Mouse (Mus musculus) adrenal gland, adult 18-20 months (tissue): ENCODE measurements around the gene Ptk7. TPM values are rescaled to one million over a fixed set of nuclear protein-coding genes. Genes with fewer than 3 reads are reported as not detected.
A peak's percentile ranks its signal among the peaks of the same experiment; 100 is the strongest.
"Not testable (repeated sequence)": the region's sequence is repeated elsewhere in the genome, so short reads cannot be mapped to it uniquely, and the experiment has no call there.

Source experiments
- DNase-seq, 2 experiments: peaks; one replicate each; pipeline ENCODE4 v3.0.0; 2021 to 2022; ENCODE audit warnings: low spot score in 2 of 2
- total RNA-seq, 2 experiments: library from RNA; stranded (reverse); gene quantifications; 1 replicate in 1 of 2; 2 replicates in 1 of 2; pipeline ENCODE4 v1.2.3; 2021

Gene Ptk7
- total RNA-seq, 2 experiments from 2014 or later = 2.7 to 5.8 TPM

GRCm38 (mm10) chr17:46559146-46559545 lies 70.2 kb downstream of the Ptk7 start:
- no peak for DNase-seq

- no peak for DNase-seq
Measured at GRCm38 (mm10) chr17:46558151-46558550, 71.2 kb downstream of the Ptk7 start.

- not testable (repeated sequence) for DNase-seq
Measured at GRCm38 (mm10) chr17:46557321-46557720, 72.0 kb downstream of the Ptk7 start.

- DNase-seq = peak in 1 of 2 experiments; percentile 42
Measured at GRCm38 (mm10) chr17:46556584-46556945, 72.7 kb downstream of the Ptk7 start.

GRCm38 (mm10) chr17:46555673-46556583 lies 73.4 kb downstream of the Ptk7 start, which contains the start of gene Srf:
Gene Srf (minus strand): TSS chr17:46556175.
- DNase-seq = peak; percentile 87 to 88

- DNase-seq = peak; percentile 36 to 54
Measured at GRCm38 (mm10) chr17:46554977-46555672, 74.2 kb downstream of the Ptk7 start.

GRCm38 (mm10) chr17:46554646-46554976 lies 74.7 kb downstream of the Ptk7 start:
- DNase-seq = no peak

GRCm38 (mm10) chr17:46553926-46554325 lies 75.4 kb downstream of the Ptk7 start:
- DNase-seq = no peak

GRCm38 (mm10) chr17:46553469-46553868 lies 75.8 kb downstream of the Ptk7 start:
- no peak for DNase-seq

GRCm38 (mm10) chr17:46552841-46553423 lies 76.4 kb downstream of the Ptk7 start:
- DNase-seq = peak; percentile 81

GRCm38 (mm10) chr17:46552151-46552550 lies 77.2 kb downstream of the Ptk7 start:
- DNase-seq = no peak

- no peak for DNase-seq
Measured at GRCm38 (mm10) chr17:46551369-46551768, 77.9 kb downstream of the Ptk7 start.

- no peak for DNase-seq
Measured at GRCm38 (mm10) chr17:46550904-46551303, 78.4 kb downstream of the Ptk7 start.

- DNase-seq = no peak
Measured at GRCm38 (mm10) chr17:46549642-46550041, 79.7 kb downstream of the Ptk7 start.

- DNase-seq = no peak
Measured at GRCm38 (mm10) chr17:46549193-46549592, 80.1 kb downstream of the Ptk7 start.

- DNase-seq = no peak
Measured at GRCm38 (mm10) chr17:46548741-46549140, 80.6 kb downstream of the Ptk7 start.

- DNase-seq = no peak
Measured at GRCm38 (mm10) chr17:46547923-46548322, 81.4 kb downstream of the Ptk7 start.

GRCm38 (mm10) chr17:46546995-46547394 lies 82.3 kb downstream of the Ptk7 start:
- no peak for DNase-seq

GRCm38 (mm10) chr17:46546591-46546990 lies 82.7 kb downstream of the Ptk7 start:
- no peak for DNase-seq

GRCm38 (mm10) chr17:46545813-46546564 lies 83.3 kb downstream of the Ptk7 start, which contains the start of gene Cul9:
Gene Cul9 (minus strand): TSS chr17:46546388.
- DNase-seq = peak; percentile 75 to 77

GRCm38 (mm10) chr17:46543661-46544060 lies 85.6 kb downstream of the Ptk7 start:
- DNase-seq = no peak
